Mouse (Mus musculus): ENCODE results near the gene Tbc1d9b. TPM values are rescaled to one million over a fixed set of nuclear protein-coding genes. Genes with fewer than 3 reads are reported as not detected.

The Tbc1d9b gene
- total and polyA plus RNA-seq, 2 experiments, result 19.5 to 30.5 TPM

DNA sequence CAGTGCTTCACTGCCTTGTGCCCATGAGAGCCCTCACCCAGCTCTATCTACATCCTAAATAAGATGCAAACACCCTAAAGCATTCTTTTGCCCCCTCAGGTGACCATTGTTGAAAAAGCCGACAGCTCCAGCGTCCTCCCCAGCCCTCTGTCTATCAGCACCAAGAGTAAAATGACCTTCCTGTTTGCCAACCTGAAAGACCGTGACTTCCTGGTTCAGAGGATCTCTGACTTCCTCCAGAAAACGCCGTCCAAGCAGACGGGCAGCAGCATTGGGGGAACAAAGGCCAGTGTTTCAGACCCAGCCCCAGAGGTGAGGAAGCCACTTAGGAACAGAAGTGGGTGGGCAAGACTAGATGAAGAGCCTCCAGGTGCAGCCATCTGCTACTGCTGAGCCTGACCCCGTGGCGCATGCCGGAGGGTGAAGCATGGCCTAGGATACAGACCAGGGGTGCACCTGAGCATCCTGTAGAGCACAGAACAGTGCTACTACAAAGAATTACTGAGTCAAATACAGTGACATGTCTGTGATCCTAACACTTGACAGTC lies 18.5 kb downstream of the Tbc1d9b start:
- WGBS, result 87% methylated on average over 9 of the region's 9 CpGs
- peaks cover 20% of the 10 kb centered on the region for H3K36me3 ChIP-seq (ENCODE audit: control insufficient read depth, insufficient read depth, low read length)
- TF ChIP-seq CTCF (IDR thresholded peaks at IDR 0.05; ENCODE audit: low read depth, low read length) (no peak), POLR2A (IDR thresholded peaks at IDR 0.05; ENCODE audit: extremely low read depth, insufficient read depth, low read length) (no peak)

DNA sequence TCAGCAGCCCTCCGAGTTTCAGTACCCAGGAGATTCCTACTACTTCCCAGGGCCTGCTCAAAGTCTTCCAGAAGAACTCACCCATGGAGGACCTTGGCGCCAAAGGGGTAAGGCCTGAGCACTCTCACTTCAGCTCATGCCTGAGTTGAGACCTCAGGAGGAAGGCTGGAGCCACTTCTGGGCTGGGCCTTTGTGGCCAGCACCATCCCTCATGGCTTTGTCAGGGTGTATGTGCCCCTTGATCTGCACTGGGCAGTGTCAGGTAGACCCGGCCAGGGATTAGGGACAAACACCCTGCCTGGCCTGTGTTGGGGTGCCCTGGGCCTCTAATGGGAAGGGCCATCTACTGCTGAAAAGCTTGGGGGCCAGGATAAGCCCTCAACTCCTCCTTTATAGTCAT lies 20.2 kb downstream of the Tbc1d9b start:
- 91% methylated on average over 3 of the region's 3 CpGs for WGBS
- no peak overlapping the region for H3K27ac ChIP-seq (replicated peaks; ENCODE audit: insufficient read depth, low read depth, low read length)
- peaks cover 23% of the 10 kb centered on the region for H3K36me3 ChIP-seq (ENCODE audit: control insufficient read depth, insufficient read depth, low read length)

More for the DNA sequence above, 18.5 kb downstream of the Tbc1d9b start:
- H3K4me1 ChIP-seq (ENCODE audit: control insufficient read depth, insufficient read depth, low read length), result no peaks in the 10 kb centered on the region
- H3K27me3 ChIP-seq (ENCODE audit: control insufficient read depth, insufficient read depth, low read length), result no peaks in the 10 kb centered on the region
- no peak overlapping the region for H3K27ac ChIP-seq (replicated peaks; ENCODE audit: insufficient read depth, low read depth, low read length)
- DNase-seq (ENCODE audit: extremely low read depth, low read depth, low spot score), result no peak
- no peak overlapping the region for H3K4me3 ChIP-seq (ENCODE audit: insufficient read depth, low read depth, low read length)
- H3K79me2 ChIP-seq (ENCODE audit: control insufficient read depth, insufficient read depth, low read length), result no peaks in the 10 kb centered on the region
- H3K9ac ChIP-seq (ENCODE audit: low read depth, low read length), result no peak overlapping the region

DNA sequence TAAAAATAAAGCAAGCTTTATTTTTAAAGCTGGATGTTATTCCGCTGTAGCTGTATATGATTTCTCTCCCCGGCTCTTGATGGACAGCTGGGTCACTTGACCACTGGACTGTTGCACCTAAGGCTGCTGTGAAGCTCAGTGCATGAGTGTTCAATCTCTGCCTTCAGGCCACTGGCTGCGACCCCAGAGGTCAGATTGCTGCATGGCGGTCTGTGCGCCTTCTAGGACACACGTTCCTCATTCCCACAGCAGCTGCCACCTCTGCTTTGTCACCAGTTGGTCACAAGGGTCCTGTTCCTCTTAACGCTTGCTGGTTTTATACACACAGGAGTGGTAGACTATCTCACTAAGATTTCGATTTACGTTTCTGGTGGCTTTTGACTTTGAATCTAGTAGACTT lies 23.0 kb downstream of the Tbc1d9b start:
- Histone ChIP-seq H3K79me2 (ENCODE audit: control insufficient read depth, insufficient read depth, low read length) (no peaks in the 10 kb centered on the region), H3K27me3 (ENCODE audit: control insufficient read depth, insufficient read depth, low read length) (no peaks in the 10 kb centered on the region), H3K9ac (ENCODE audit: low read depth, low read length) (no peak overlapping the region), H3K36me3 (ENCODE audit: control insufficient read depth, insufficient read depth, low read length) (peaks cover 23% of the 10 kb centered on the region), H3K4me1 (ENCODE audit: control insufficient read depth, insufficient read depth, low read length) (peaks cover 8% of the 10 kb centered on the region), H3K4me3 (ENCODE audit: insufficient read depth, low read depth, low read length) (no peak overlapping the region), H3K27ac (replicated peaks; ENCODE audit: insufficient read depth, low read depth, low read length) (no peak overlapping the region)
- WGBS, result 89% methylated on average over 9 of the region's 9 CpGs
- TF ChIP-seq POLR2A (IDR thresholded peaks at IDR 0.05; ENCODE audit: extremely low read depth, insufficient read depth, low read length) (no peak), CTCF (IDR thresholded peaks at IDR 0.05; ENCODE audit: low read depth, low read length) (no peak)
- no peak for DNase-seq (ENCODE audit: extremely low read depth, low read depth, low spot score)

More for the DNA sequence above, 20.2 kb downstream of the Tbc1d9b start:
- DNase-seq (ENCODE audit: extremely low read depth, low read depth, low spot score), result no peak
- no peaks in the 10 kb centered on the region for H3K79me2 ChIP-seq (ENCODE audit: control insufficient read depth, insufficient read depth, low read length)
- no peak for TF ChIP-seq POLR2A (IDR thresholded peaks at IDR 0.05; ENCODE audit: extremely low read depth, insufficient read depth, low read length)
- TF ChIP-seq CTCF (IDR thresholded peaks at IDR 0.05; ENCODE audit: low read depth, low read length), result no peak
- H3K4me3 ChIP-seq (ENCODE audit: insufficient read depth, low read depth, low read length), result no peak overlapping the region
- H3K4me1 ChIP-seq (ENCODE audit: control insufficient read depth, insufficient read depth, low read length), result no peaks in the 10 kb centered on the region
- no peak overlapping the region for H3K9ac ChIP-seq (ENCODE audit: low read depth, low read length)
- H3K27me3 ChIP-seq (ENCODE audit: control insufficient read depth, insufficient read depth, low read length), result no peaks in the 10 kb centered on the region

DNA sequence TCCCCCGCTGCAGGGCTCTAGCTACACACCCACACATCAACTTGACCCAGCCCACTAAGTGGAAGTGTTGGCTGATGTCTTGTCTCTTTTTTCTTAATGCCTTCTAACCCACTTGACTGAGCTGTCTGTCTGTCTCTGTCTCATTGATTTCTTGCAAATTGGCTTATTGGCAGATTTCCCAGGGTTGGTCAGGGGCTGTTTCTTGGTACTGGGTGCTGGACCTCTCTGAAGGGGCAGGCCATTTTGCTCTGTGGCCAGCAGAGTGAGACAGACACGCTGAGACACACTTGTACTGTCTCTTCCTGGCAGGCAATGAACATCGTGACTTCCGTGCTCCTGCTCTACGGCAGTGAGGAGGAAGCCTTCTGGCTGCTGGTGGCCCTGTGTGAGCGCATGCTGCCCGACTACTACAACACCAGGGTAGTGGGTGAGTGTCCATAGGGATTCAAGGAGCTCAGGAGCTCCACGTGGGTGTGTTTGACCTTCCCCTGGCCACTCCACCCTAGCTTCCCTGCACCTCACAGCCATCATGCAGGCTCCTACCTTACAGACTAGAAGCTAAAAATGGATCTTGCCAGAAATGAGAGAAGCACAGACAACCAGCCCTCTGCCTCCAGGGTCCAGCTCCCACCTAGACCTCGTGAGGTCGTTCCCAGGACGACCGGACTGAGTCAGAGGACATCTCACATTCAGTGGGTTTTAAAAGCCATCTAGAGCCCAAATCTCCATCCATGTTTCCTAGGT lies 23.8 kb downstream of the Tbc1d9b start:
- H3K9ac ChIP-seq (ENCODE audit: low read depth, low read length), result no peak overlapping the region
- no peaks in the 10 kb centered on the region for H3K79me2 ChIP-seq (ENCODE audit: control insufficient read depth, insufficient read depth, low read length)
- no peak for TF ChIP-seq POLR2A (IDR thresholded peaks at IDR 0.05; ENCODE audit: extremely low read depth, insufficient read depth, low read length)
- TF ChIP-seq CTCF (IDR thresholded peaks at IDR 0.05; ENCODE audit: low read depth, low read length), result no peak
- no peak overlapping the region for H3K4me3 ChIP-seq (ENCODE audit: insufficient read depth, low read depth, low read length)
- H3K4me1 ChIP-seq (ENCODE audit: control insufficient read depth, insufficient read depth, low read length), result peaks cover 10% of the 10 kb centered on the region
- no peak overlapping the region for H3K27ac ChIP-seq (replicated peaks; ENCODE audit: insufficient read depth, low read depth, low read length)
- DNase-seq (ENCODE audit: extremely low read depth, low read depth, low spot score), result no peak
- H3K36me3 ChIP-seq (ENCODE audit: control insufficient read depth, insufficient read depth, low read length), result peaks cover 21% of the 10 kb centered on the region
- no peaks in the 10 kb centered on the region for H3K27me3 ChIP-seq (ENCODE audit: control insufficient read depth, insufficient read depth, low read length)
- 78% methylated on average over 12 of the region's 12 CpGs for WGBS

DNA sequence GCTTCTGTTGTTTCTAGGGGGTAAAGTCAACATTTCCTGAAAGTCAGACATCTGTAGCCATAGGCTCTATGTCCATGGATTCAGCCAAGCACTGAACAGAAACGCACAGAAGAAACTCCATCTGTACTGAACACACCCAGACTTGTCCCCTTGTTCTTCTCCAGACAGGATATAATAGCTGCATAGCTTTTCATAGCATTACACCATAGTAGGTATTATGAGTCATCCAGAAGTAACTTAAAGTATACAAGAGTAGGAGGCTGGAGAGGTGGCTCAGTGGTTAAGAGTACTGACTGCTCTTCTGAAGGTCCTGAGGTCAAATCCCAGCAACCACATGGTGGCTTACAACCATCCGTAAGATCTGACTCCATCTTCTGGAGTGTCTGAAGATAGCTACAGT lies 24.6 kb downstream of the Tbc1d9b start:
- H3K27ac ChIP-seq (replicated peaks; ENCODE audit: insufficient read depth, low read depth, low read length), result no peak overlapping the region
- H3K4me1 ChIP-seq (ENCODE audit: control insufficient read depth, insufficient read depth, low read length), result peaks cover 12% of the 10 kb centered on the region
- H3K9ac ChIP-seq (ENCODE audit: low read depth, low read length), result no peak overlapping the region
- H3K36me3 ChIP-seq (ENCODE audit: control insufficient read depth, insufficient read depth, low read length), result peaks cover 14% of the 10 kb centered on the region; the same call in 1 of the 2 replicates
- no peaks in the 10 kb centered on the region for H3K79me2 ChIP-seq (ENCODE audit: control insufficient read depth, insufficient read depth, low read length)
- DNase-seq (ENCODE audit: extremely low read depth, low read depth, low spot score), result no peak
- H3K4me3 ChIP-seq (ENCODE audit: insufficient read depth, low read depth, low read length), result no peak overlapping the region
- 95% methylated on average over 2 of the region's 2 CpGs for WGBS
- no peaks in the 10 kb centered on the region for H3K27me3 ChIP-seq (ENCODE audit: control insufficient read depth, insufficient read depth, low read length)
- no peak for TF ChIP-seq POLR2A (IDR thresholded peaks at IDR 0.05; ENCODE audit: extremely low read depth, insufficient read depth, low read length)
- TF ChIP-seq CTCF (IDR thresholded peaks at IDR 0.05; ENCODE audit: low read depth, low read length), result no peak

DNA sequence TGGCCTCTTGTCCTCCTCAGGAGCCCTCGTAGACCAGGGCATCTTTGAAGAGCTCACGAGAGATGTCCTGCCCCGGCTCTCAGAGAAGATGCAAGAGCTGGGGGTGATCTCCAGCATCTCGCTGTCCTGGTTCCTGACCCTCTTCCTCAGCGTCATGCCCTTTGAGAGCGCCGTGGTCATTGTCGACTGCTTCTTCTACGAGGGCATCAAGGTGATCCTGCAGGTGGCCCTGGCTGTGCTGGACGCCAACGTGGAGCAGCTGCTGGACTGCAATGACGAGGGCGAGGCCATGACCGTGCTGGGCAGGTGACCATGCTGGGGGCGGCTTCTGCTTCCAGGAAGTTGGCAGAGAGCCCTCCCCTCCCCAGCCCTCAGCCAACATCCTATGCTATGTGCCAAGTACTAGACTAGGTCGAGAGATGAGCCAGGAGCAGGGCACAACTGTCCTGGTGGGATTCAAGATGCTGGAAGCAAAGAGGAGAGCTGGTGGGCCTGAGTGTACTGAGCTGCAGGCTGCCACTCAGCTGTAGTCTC lies 25.6 kb downstream of the Tbc1d9b start:
- Histone ChIP-seq H3K79me2 (ENCODE audit: control insufficient read depth, insufficient read depth, low read length) (no peaks in the 10 kb centered on the region), H3K36me3 (ENCODE audit: control insufficient read depth, insufficient read depth, low read length) (peaks cover 12% of the 10 kb centered on the region; the same call in 1 of the 2 replicates), H3K27ac (replicated peaks; ENCODE audit: insufficient read depth, low read depth, low read length) (no peak overlapping the region), H3K9ac (ENCODE audit: low read depth, low read length) (no peak overlapping the region), H3K4me3 (ENCODE audit: insufficient read depth, low read depth, low read length) (no peak overlapping the region), H3K27me3 (ENCODE audit: control insufficient read depth, insufficient read depth, low read length) (no peaks in the 10 kb centered on the region), H3K4me1 (ENCODE audit: control insufficient read depth, insufficient read depth, low read length) (peaks cover 18% of the 10 kb centered on the region)
- TF ChIP-seq CTCF (IDR thresholded peaks at IDR 0.05; ENCODE audit: low read depth, low read length) (no peak), POLR2A (IDR thresholded peaks at IDR 0.05; ENCODE audit: extremely low read depth, insufficient read depth, low read length) (no peak)
- DNase-seq (ENCODE audit: extremely low read depth, low read depth, low spot score), result no peak
- WGBS, result 62% methylated on average over 16 of the region's 16 CpGs

Data from liver, adult 2 months (tissue).